Mouse (Mus musculus): ENCODE data around the gene Prkd2. TPM values are rescaled to one million over a fixed set of nuclear protein-coding genes. Genes with fewer than 3 reads are reported as not detected.
A peak's percentile ranks its signal among the peaks of the same experiment; 100 is the strongest.

Gene Prkd2
- polyA plus RNA-seq, 1 experiment from 2014 or later, result 11.2 TPM

DNA sequence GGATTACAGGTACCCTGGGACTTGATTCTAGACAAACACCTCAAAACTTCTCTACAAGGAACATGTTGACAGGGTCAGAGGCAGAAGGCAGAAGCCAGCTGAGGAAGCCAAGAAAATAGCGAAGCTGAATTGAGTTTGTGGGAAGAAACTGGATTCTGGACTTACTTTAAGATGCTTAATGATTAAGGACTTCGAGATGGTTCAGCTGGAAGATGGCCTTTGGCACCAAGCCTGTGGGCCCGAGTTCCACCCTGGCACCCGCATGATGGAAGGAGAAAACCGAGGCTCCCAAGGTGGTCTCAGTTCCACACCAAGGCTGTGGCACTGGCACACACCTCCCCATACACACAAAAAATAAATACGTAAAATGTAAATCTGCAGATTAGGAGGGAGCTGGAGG, 47.8 kb downstream of the Prkd2 start:
- no peak for DNase-seq (ENCODE audit: low spot score)
- Histone ChIP-seq H3K4me3 (ENCODE audit: low read depth, low read length) (no peak overlapping the region), H3K9ac (ENCODE audit: low read length) (peak overlapping the region; percentile 39), H3K4me2 (ENCODE audit: low read depth) (peak overlapping the region; percentile 42), H3K36me3 (ENCODE audit: control insufficient read depth, insufficient read depth, low read length) (peaks cover 10% of the 10 kb centered on the region), H3K9me3 (ENCODE audit: control insufficient read depth, low read length) (peaks cover 4% of the 10 kb centered on the region; the same call in 1 of the 2 replicates), H3K27me3 (ENCODE audit: control insufficient read depth, insufficient read depth, low read length) (peaks cover 32% of the 10 kb centered on the region), H3K4me1 (ENCODE audit: control insufficient read depth, insufficient read depth, low read length) (peaks cover 29% of the 10 kb centered on the region), H3K27ac (ENCODE audit: low read depth, low read length) (peak overlapping the region; percentile 9)
- WGBS, result 44% methylated on average over 6 of the region's 6 CpGs
- ATAC-seq (ENCODE audit: insufficient read depth, low FRiP score, low TSS enrichment), result no peak

GRCm38 (mm10) chr7:16890944-16891343, 48.2 kb downstream of the Prkd2 start:
- Histone ChIP-seq H3K36me3 (ENCODE audit: control insufficient read depth, insufficient read depth, low read length) (peaks cover 6% of the 10 kb centered on the region), H3K27me3 (ENCODE audit: control insufficient read depth, insufficient read depth, low read length) (peaks cover 28% of the 10 kb centered on the region), H3K27ac (ENCODE audit: low read depth, low read length) (peak overlapping the region; percentile 9), H3K9ac (ENCODE audit: low read length) (peak overlapping the region; percentile 39), H3K9me3 (ENCODE audit: control insufficient read depth, low read length) (peaks cover 2% of the 10 kb centered on the region; the same call in 1 of the 2 replicates), H3K4me2 (ENCODE audit: low read depth) (peak overlapping the region; percentile 42), H3K4me1 (ENCODE audit: control insufficient read depth, insufficient read depth, low read length) (peaks cover 30% of the 10 kb centered on the region), H3K4me3 (ENCODE audit: low read depth, low read length) (no peak overlapping the region)
- 1% methylated on average over 23 of the region's 23 CpGs for WGBS
- DNase-seq (ENCODE audit: low spot score), result peak; percentile 82
- no peak for ATAC-seq (ENCODE audit: insufficient read depth, low FRiP score, low TSS enrichment)

GRCm38 (mm10) chr7:16891641-16892351, 49.1 kb downstream of the Prkd2 start, which contains the start of gene Gng8:
Gene Gng8 (plus strand): TSS chr7:16891786.
- WGBS, result under 1% methylated on average over 30 of the region's 30 CpGs
- peak within 1 kb of the TSS; percentile 14 for H3K4me3 ChIP-seq (ENCODE audit: low read depth, low read length)
- DNase-seq (ENCODE audit: low spot score), result peak; percentile 91
- H3K4me2 ChIP-seq (ENCODE audit: low read depth), result peak within 1 kb of the TSS; percentile 42
- peak; percentile 75 for ATAC-seq (ENCODE audit: insufficient read depth, low FRiP score, low TSS enrichment)
- H3K9ac ChIP-seq (ENCODE audit: low read length), result peak within 1 kb of the TSS; percentile 39
- no peaks in the 10 kb centered on the region for H3K36me3 ChIP-seq (ENCODE audit: control insufficient read depth, insufficient read depth, low read length)
- H3K4me1 ChIP-seq (ENCODE audit: control insufficient read depth, insufficient read depth, low read length), result peaks cover 30% of the 10 kb centered on the region
- H3K27ac ChIP-seq (ENCODE audit: low read depth, low read length), result peak within 1 kb of the TSS; percentile 9
- H3K9me3 ChIP-seq (ENCODE audit: control insufficient read depth, low read length), result no peaks in the 10 kb centered on the region
- peaks cover 21% of the 10 kb centered on the region for H3K27me3 ChIP-seq (ENCODE audit: control insufficient read depth, insufficient read depth, low read length)

DNA sequence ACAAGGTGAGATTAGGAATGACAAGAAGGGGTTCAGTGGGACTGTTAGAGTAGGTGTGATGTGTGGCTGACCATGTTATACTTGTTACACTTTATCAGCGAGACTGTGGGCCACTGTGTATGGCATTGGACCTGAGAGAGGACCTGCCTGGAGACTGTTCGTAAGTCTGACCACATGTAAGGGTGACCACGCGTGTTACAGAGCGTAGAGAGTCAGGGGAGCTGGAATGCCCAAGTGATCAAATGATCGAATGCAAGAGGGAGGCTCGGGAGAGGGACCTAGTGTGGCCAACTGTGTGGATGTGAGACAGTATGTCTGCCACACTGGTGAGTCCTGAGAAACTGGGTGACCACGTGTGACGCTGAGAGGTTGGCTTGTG, 49.6 kb downstream of the Prkd2 start:
- H3K9me3 ChIP-seq (ENCODE audit: control insufficient read depth, low read length), result no peaks in the 10 kb centered on the region
- H3K27ac ChIP-seq (ENCODE audit: low read depth, low read length), result no peak overlapping the region
- H3K9ac ChIP-seq (ENCODE audit: low read length), result no peak overlapping the region
- H3K36me3 ChIP-seq (ENCODE audit: control insufficient read depth, insufficient read depth, low read length), result no peaks in the 10 kb centered on the region
- no peak for ATAC-seq (ENCODE audit: insufficient read depth, low FRiP score, low TSS enrichment)
- H3K27me3 ChIP-seq (ENCODE audit: control insufficient read depth, insufficient read depth, low read length), result peaks cover 21% of the 10 kb centered on the region
- no peak for DNase-seq (ENCODE audit: low spot score)
- WGBS, result 44% methylated on average over 9 of the region's 9 CpGs
- H3K4me2 ChIP-seq (ENCODE audit: low read depth), result peak overlapping the region; percentile 42
- peaks cover 30% of the 10 kb centered on the region for H3K4me1 ChIP-seq (ENCODE audit: control insufficient read depth, insufficient read depth, low read length)
- 0 out of 2 replicates have a peak overlapping the region, but pooled peaks have one; percentile 4 for H3K4me3 ChIP-seq (ENCODE audit: low read depth, low read length)

DNA sequence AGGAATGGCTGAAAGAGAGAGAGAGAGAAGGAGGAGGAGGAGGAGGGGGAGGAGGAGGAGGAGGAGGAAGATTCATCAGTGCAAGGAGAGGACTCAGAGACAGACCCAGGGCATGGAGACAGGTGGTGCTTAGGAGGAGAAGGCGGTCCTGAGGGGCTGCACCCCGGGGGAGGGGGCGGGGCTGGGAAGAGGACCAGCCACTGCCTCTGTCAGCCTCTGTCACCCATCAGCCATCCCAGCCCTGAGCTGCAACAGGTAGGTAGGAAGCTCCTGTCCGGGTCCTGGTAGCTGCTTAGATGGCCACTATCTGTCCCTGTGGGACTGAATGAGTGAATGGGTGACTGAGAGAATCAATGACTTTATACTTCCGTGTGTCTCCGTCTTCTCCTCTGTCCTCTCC, 50.9 kb downstream of the Prkd2 start:
- H3K4me3 ChIP-seq (ENCODE audit: low read depth, low read length), result no peak overlapping the region
- H3K36me3 ChIP-seq (ENCODE audit: control insufficient read depth, insufficient read depth, low read length), result no peaks in the 10 kb centered on the region
- H3K4me1 ChIP-seq (ENCODE audit: control insufficient read depth, insufficient read depth, low read length), result peaks cover 30% of the 10 kb centered on the region
- DNase-seq (ENCODE audit: low spot score), result no peak
- no peaks in the 10 kb centered on the region for H3K9me3 ChIP-seq (ENCODE audit: control insufficient read depth, low read length)
- no peak for ATAC-seq (ENCODE audit: insufficient read depth, low FRiP score, low TSS enrichment)
- no peak overlapping the region for H3K9ac ChIP-seq (ENCODE audit: low read length)
- H3K4me2 ChIP-seq (ENCODE audit: low read depth), result no peak overlapping the region; the same call in 1 of the 2 replicates
- peaks cover 21% of the 10 kb centered on the region for H3K27me3 ChIP-seq (ENCODE audit: control insufficient read depth, insufficient read depth, low read length)
- 7% methylated on average over 5 of the region's 6 CpGs for WGBS
- no peak overlapping the region for H3K27ac ChIP-seq (ENCODE audit: low read depth, low read length)

DNA sequence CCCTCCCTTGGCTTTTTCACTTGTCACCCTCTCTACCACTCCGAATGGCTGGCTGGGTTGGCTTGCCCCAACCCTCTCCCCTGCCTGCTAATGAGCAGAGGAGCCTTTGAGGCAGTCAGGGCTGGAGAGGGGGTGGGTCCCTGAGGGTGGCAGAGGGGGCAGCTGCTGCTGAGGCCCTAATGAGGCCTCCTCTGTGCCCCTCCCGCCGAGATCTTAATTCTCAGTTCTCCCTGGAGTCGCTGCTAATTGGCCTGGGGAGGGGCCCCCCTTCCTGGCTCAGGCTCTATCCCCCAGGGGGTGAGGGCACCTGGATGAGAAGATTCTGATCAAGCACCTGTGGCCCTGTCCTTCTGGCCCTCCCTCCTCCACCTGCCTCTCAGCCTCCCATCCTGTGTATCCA, 51.6 kb downstream of the Prkd2 start:
- H3K27me3 ChIP-seq (ENCODE audit: control insufficient read depth, insufficient read depth, low read length), result peaks cover 21% of the 10 kb centered on the region
- peaks cover 30% of the 10 kb centered on the region for H3K4me1 ChIP-seq (ENCODE audit: control insufficient read depth, insufficient read depth, low read length)
- H3K9me3 ChIP-seq (ENCODE audit: control insufficient read depth, low read length), result no peaks in the 10 kb centered on the region
- ATAC-seq (ENCODE audit: insufficient read depth, low FRiP score, low TSS enrichment) (no peak), DNase-seq (ENCODE audit: low spot score) (no peak)
- H3K27ac ChIP-seq (ENCODE audit: low read depth, low read length), result no peak overlapping the region
- H3K4me2 ChIP-seq (ENCODE audit: low read depth), result no peak overlapping the region
- no peak overlapping the region for H3K4me3 ChIP-seq (ENCODE audit: low read depth, low read length)
- H3K9ac ChIP-seq (ENCODE audit: low read length), result no peak overlapping the region
- no peaks in the 10 kb centered on the region for H3K36me3 ChIP-seq (ENCODE audit: control insufficient read depth, insufficient read depth, low read length)
- WGBS, result 2% methylated on average over 4 of the region's 4 CpGs

GRCm38 (mm10) chr7:16895000-16895399, 52.3 kb downstream of the Prkd2 start:
- H3K4me1 ChIP-seq (ENCODE audit: control insufficient read depth, insufficient read depth, low read length), result peaks cover 30% of the 10 kb centered on the region
- H3K4me2 ChIP-seq (ENCODE audit: low read depth), result peak overlapping the region; percentile 49
- H3K9ac ChIP-seq (ENCODE audit: low read length), result 0 out of 2 replicates have a peak overlapping the region, but pooled peaks have one; percentile 26
- ATAC-seq (ENCODE audit: insufficient read depth, low FRiP score, low TSS enrichment) (peak; percentile 58), DNase-seq (ENCODE audit: low spot score) (peak; percentile 86)
- H3K9me3 ChIP-seq (ENCODE audit: control insufficient read depth, low read length), result no peaks in the 10 kb centered on the region
- WGBS, result under 1% methylated on average over 24 of the region's 24 CpGs
- no peaks in the 10 kb centered on the region for H3K36me3 ChIP-seq (ENCODE audit: control insufficient read depth, insufficient read depth, low read length)
- H3K27me3 ChIP-seq (ENCODE audit: control insufficient read depth, insufficient read depth, low read length), result peaks cover 21% of the 10 kb centered on the region
- H3K27ac ChIP-seq (ENCODE audit: low read depth, low read length), result no peak overlapping the region
- peak overlapping the region; percentile 20; the same call in 1 of the 2 replicates for H3K4me3 ChIP-seq (ENCODE audit: low read depth, low read length)

DNA sequence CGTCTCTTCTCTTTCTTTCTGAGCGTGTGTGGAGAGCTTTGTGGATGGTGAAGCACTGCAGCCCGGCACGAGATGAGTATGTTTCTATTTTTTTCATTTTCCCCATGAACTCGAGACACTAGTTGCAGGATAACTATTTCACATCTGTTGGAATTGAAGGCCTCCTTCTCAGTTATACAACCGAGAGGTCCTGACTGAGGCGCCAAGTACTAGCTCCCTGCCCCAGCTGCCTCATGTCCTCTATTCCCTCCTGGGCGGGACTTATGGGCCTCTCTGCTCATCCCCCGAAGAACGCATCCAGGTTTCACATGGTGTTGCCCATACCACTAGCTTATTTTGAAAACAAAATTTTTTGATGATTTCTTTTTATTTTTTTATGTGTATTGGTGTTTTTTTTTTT, 52.8 kb downstream of the Prkd2 start:
- WGBS, result 26% methylated on average over 10 of the region's 10 CpGs
- 0 out of 2 replicates have a peak overlapping the region, but pooled peaks have one; percentile 26 for H3K9ac ChIP-seq (ENCODE audit: low read length)
- DNase-seq (ENCODE audit: low spot score) (no peak), ATAC-seq (ENCODE audit: insufficient read depth, low FRiP score, low TSS enrichment) (no peak)
- H3K9me3 ChIP-seq (ENCODE audit: control insufficient read depth, low read length), result no peaks in the 10 kb centered on the region
- H3K27me3 ChIP-seq (ENCODE audit: control insufficient read depth, insufficient read depth, low read length), result peaks cover 21% of the 10 kb centered on the region
- H3K36me3 ChIP-seq (ENCODE audit: control insufficient read depth, insufficient read depth, low read length), result no peaks in the 10 kb centered on the region
- peaks cover 29% of the 10 kb centered on the region for H3K4me1 ChIP-seq (ENCODE audit: control insufficient read depth, insufficient read depth, low read length)
- no peak overlapping the region for H3K27ac ChIP-seq (ENCODE audit: low read depth, low read length)
- peak overlapping the region; percentile 20; the same call in 1 of the 2 replicates for H3K4me3 ChIP-seq (ENCODE audit: low read depth, low read length)
- H3K4me2 ChIP-seq (ENCODE audit: low read depth), result peak overlapping the region; percentile 49

GRCm38 (mm10) chr7:16900526-16900925, 57.8 kb downstream of the Prkd2 start:
- WGBS, result 17% methylated on average over 5 of the region's 5 CpGs
- H3K9me3 ChIP-seq (ENCODE audit: control insufficient read depth, low read length), result no peaks in the 10 kb centered on the region
- H3K36me3 ChIP-seq (ENCODE audit: control insufficient read depth, insufficient read depth, low read length), result no peaks in the 10 kb centered on the region
- H3K4me2 ChIP-seq (ENCODE audit: low read depth), result no peak overlapping the region
- H3K4me3 ChIP-seq (ENCODE audit: low read depth, low read length), result no peak overlapping the region
- no peak for ATAC-seq (ENCODE audit: insufficient read depth, low FRiP score, low TSS enrichment)
- no peaks in the 10 kb centered on the region for H3K27me3 ChIP-seq (ENCODE audit: control insufficient read depth, insufficient read depth, low read length)
- peaks cover under 1% of the 10 kb centered on the region; the same call in 1 of the 2 replicates for H3K4me1 ChIP-seq (ENCODE audit: control insufficient read depth, insufficient read depth, low read length)
- no peak overlapping the region for H3K27ac ChIP-seq (ENCODE audit: low read depth, low read length)
- no peak overlapping the region for H3K9ac ChIP-seq (ENCODE audit: low read length)
- no peak for DNase-seq (ENCODE audit: low spot score)

Data from neural tube, embryonic 11.5 days (tissue).